Mouse (Mus musculus): ENCODE measurements around the gene Wasf3.

DNA sequence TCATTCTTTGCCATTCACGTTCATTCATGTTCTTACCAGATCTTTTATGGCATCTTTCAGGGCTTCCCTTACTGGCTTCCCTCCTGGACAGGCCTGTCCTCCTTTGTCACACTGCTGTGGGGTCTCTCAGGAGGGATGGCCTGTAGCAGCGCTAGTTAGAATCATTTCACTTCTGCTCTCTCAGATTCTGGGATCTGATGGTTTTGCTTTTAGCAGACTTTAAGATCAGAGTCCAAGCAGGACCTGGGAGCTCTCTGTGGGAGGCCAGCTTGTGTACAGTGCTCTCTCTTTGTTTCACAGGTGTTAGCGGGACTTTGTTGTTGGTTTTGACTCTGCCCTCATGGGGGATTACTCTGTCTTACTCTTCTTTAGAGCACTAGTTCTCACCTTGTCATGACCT is 23.0 kb downstream of the Wasf3 start:
- TF ChIP-seq CTCF (IDR thresholded peaks at IDR 0.05; ENCODE audit: low read depth) (no peak), EP300 (optimal IDR thresholded peaks at IDR 0.05) (no peak)

Data from stomach, postnatal 0 days (tissue).